Mouse (Mus musculus) forebrain, embryonic 15.5 days (tissue): ENCODE measurements around the gene P2ry14. TPM values are rescaled to one million over a fixed set of nuclear protein-coding genes. Genes with fewer than 3 reads are reported as not detected.

Experiments used
- ATAC-seq: fragments of 200-750 bp; cut with Nextera tagmentation; replicated peaks from 2 replicates; pipeline ENCODE4 v1.8.0; 2017; ENCODE audit warnings: mild to moderate bottlenecking, moderate TSS enrichment, moderate library complexity
- H3K27ac ChIP-seq: fragments of 300-500 bp; sonication (generic); replicated peaks from 2 replicates; pipeline ENCODE4 v1.5.1; 2015; ENCODE audit warnings: mild to moderate bottlenecking, inconsistent platforms
- H3K27me3 ChIP-seq: fragments of 300-500 bp; sonication (generic); 2 replicates; pipeline ENCODE4 v1.6.1; 2015; ENCODE audit warnings: inconsistent platforms
- H3K36me3 ChIP-seq: fragments of 300-500 bp; sonication (generic); 2 replicates; pipeline ENCODE4 v1.6.1; 2015; ENCODE audit warnings: mild to moderate bottlenecking, inconsistent platforms
- H3K4me1 ChIP-seq: fragments of 300-500 bp; sonication (generic); 2 replicates; pipeline ENCODE4 v1.6.1; 2015; ENCODE audit warnings: inconsistent platforms
- H3K4me2 ChIP-seq: fragments of 300-500 bp; sonication (generic); replicated peaks from 2 replicates; pipeline ENCODE4 v1.6.1; 2015; ENCODE audit warnings: mild to moderate bottlenecking, inconsistent platforms
- H3K4me3 ChIP-seq: fragments of 300-500 bp; sonication (generic); 2 replicates; pipeline ENCODE4 v1.5.1; 2015; ENCODE audit warnings: mild to moderate bottlenecking, inconsistent platforms
- H3K9ac ChIP-seq: fragments of 300-500 bp; sonication (generic); replicated peaks from 2 replicates; pipeline ENCODE4 v1.6.1; 2015; ENCODE audit warnings: mild to moderate bottlenecking, inconsistent platforms
- H3K9me3 ChIP-seq: fragments of 300-500 bp; sonication (generic); 2 replicates; pipeline ENCODE4 v1.6.1; 2016; ENCODE audit warnings: inconsistent platforms
- WGBS: fragments of 180-500 bp; shearing (Covaris S2); methylation state at CpG from one replicate; pipeline ENCODE4 v1.1.7; 2015; ENCODE audit warnings: mixed read lengths; 5-methylcytosine and 5-hydroxymethylcytosine counted together
- polyA plus RNA-seq: library from polyadenylated mRNA; unstranded; fragments of >200 nt; fragmentation: Nextera tagmentation; extraction: Ambion mirVana; gene quantifications from 2 replicates; pipeline ENCODE4 v1.2.1, GENCODE M21; 2015

The P2ry14 gene
- 3.0 and 3.5 TPM in 2 replicates for polyA plus RNA-seq

GRCm38 (mm10) chr3:59153424-59153823, at the start of gene P2ry14:
Gene P2ry14, minus strand, starts transcription at chr3:59153618.
- no peak for ATAC-seq
- H3K4me2 ChIP-seq: no peak within 1 kb of the TSS
- no peak within 1 kb of the TSS for H3K4me3 ChIP-seq
- H3K9me3 ChIP-seq: no peaks in the 10 kb centered on the region
- no peaks in the 10 kb centered on the region for H3K4me1 ChIP-seq
- no peaks in the 10 kb centered on the region for H3K36me3 ChIP-seq
- H3K27ac ChIP-seq: no peak within 1 kb of the TSS
- no peak within 1 kb of the TSS for H3K9ac ChIP-seq
- WGBS: 88% methylated on average over 5 of the region's 5 CpGs
- H3K27me3 ChIP-seq: no peaks in the 10 kb centered on the region

- Histone ChIP-seq H3K4me2 (no peak overlapping the region), H3K4me1 (no peaks in the 10 kb centered on the region), H3K9me3 (no peaks in the 10 kb centered on the region), H3K27ac (no peak overlapping the region), H3K36me3 (no peaks in the 10 kb centered on the region), H3K27me3 (no peaks in the 10 kb centered on the region), H3K4me3 (no peak overlapping the region), H3K9ac (no peak overlapping the region)
- WGBS: 81% methylated on average over 4 of the region's 4 CpGs
- ATAC-seq: no peak
Measured at GRCm38 (mm10) chr3:59197329-59197948, 44.0 kb upstream of the P2ry14 start.

DNA sequence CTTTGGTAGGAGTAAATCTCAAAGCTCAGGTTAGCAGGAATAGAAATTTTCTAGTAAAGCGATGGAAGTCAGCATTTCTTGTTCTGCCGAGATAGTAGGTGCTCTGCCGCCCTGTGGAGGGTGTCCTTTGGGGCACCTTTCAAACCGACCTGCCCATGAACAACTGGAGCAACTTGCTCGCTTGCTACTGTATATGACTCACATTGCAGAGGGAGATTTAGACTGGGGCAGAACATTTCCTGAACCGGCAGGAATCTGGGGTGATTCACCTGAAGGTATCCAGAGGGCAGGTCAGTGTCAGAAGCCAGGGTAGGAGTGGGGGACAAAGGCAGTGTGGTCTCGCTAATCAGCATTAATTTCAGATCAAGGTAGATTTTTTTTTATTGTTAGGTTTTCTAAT, 41.5 kb upstream of the P2ry14 start, which contains the start of gene Gpr87:
Gene Gpr87, minus strand, starts transcription at position 167 of the 400 bp plus-strand sequence.
- no peaks in the 10 kb centered on the region for H3K9me3 ChIP-seq
- no peak within 1 kb of the TSS for H3K4me2 ChIP-seq
- no peak for ATAC-seq
- 90% methylated on average over 7 of the region's 7 CpGs for WGBS
- H3K9ac ChIP-seq: no peak within 1 kb of the TSS
- no peaks in the 10 kb centered on the region for H3K4me1 ChIP-seq
- no peaks in the 10 kb centered on the region for H3K36me3 ChIP-seq
- H3K4me3 ChIP-seq: no peak within 1 kb of the TSS
- H3K27ac ChIP-seq: no peak within 1 kb of the TSS
- H3K27me3 ChIP-seq: no peaks in the 10 kb centered on the region

DNA sequence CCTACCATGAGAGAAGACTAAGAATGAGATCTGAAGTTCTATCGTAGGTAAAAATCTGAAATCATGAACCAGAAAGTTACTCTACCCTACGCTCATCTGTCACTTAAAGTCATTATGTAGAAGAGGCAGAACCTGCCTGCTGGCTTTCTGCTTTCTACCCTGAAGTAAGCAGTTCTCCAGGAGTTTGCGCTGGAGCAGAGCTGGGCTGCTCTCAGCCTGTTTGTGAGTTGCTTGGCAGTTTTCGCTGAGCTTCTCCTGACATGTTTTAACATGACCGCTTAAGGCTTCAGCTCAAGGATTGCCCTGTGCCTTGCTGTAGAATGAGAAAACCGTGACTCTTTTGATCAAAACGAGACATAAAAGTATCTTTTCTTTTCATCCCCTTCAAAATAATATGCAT, 40.7 kb upstream of the P2ry14 start:
- Histone ChIP-seq H3K4me1 (no peaks in the 10 kb centered on the region), H3K4me3 (no peak overlapping the region), H3K9ac (no peak overlapping the region), H3K36me3 (no peaks in the 10 kb centered on the region), H3K9me3 (no peaks in the 10 kb centered on the region), H3K27ac (no peak overlapping the region), H3K27me3 (no peaks in the 10 kb centered on the region), H3K4me2 (no peak overlapping the region)
- no peak for ATAC-seq
- WGBS: 91% methylated on average over 7 of the region's 7 CpGs

DNA sequence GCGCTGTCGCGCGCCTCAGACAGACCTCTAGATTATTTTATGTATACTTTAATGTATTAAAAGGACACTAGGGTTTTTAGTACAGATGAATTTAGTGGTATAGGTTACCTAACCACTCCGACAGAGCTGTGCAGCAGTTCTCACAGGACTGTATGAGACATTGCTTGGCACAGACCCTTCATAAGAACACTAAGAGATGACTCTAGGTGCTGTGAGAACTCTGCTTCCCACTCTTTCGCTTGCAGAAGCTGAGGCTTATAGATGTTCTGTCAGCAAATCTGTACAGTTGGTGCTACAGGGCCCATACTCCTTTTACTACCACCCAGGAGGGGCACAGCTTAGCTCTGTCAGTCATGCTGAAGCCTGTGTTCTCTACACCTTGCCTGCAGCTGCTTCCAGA, 38.3 kb upstream of the P2ry14 start:
- H3K9ac ChIP-seq: no peak overlapping the region
- no peaks in the 10 kb centered on the region for H3K4me1 ChIP-seq
- no peaks in the 10 kb centered on the region for H3K9me3 ChIP-seq
- H3K4me2 ChIP-seq: no peak overlapping the region
- no peak overlapping the region for H3K4me3 ChIP-seq
- H3K36me3 ChIP-seq: no peaks in the 10 kb centered on the region
- WGBS: 94% methylated on average over 6 of the region's 6 CpGs
- no peaks in the 10 kb centered on the region for H3K27me3 ChIP-seq
- no peak for ATAC-seq
- no peak overlapping the region for H3K27ac ChIP-seq

DNA sequence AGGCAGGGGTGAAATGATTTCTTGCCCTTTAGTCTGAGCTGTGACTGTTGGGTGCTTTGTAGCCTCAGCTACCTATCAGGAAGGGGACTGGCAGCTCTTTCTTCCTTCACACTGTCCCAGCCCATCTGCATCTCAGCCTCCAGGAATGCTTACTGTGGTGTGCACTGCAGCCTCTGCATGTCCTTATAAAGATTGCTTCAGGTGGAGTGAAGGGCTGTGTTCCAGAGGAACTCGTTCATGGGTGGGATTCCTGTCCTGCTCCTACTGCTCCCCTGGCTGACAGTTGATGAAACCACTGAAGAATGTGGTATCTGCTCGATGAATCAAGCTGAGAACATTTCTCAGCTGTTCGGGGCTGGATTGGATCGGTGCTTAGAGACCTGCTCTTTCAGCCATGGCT, 33.9 kb upstream of the P2ry14 start:
- Histone ChIP-seq H3K27me3 (no peaks in the 10 kb centered on the region), H3K4me3 (no peak overlapping the region), H3K27ac (no peak overlapping the region), H3K4me1 (no peaks in the 10 kb centered on the region), H3K4me2 (no peak overlapping the region), H3K9me3 (no peaks in the 10 kb centered on the region), H3K36me3 (no peaks in the 10 kb centered on the region), H3K9ac (no peak overlapping the region)
- 89% methylated on average over 4 of the region's 4 CpGs for WGBS
- no peak for ATAC-seq

GRCm38 (mm10) chr3:59185662-59186061, 32.2 kb upstream of the P2ry14 start:
- no peaks in the 10 kb centered on the region for H3K4me1 ChIP-seq
- no peak for ATAC-seq
- H3K36me3 ChIP-seq: no peaks in the 10 kb centered on the region
- H3K9me3 ChIP-seq: no peaks in the 10 kb centered on the region
- H3K27me3 ChIP-seq: no peaks in the 10 kb centered on the region
- H3K9ac ChIP-seq: no peak overlapping the region
- no peak overlapping the region for H3K27ac ChIP-seq
- H3K4me2 ChIP-seq: no peak overlapping the region
- no peak overlapping the region for H3K4me3 ChIP-seq
- 88% methylated on average over 4 of the region's 4 CpGs for WGBS

- H3K4me3 ChIP-seq: no peak overlapping the region
- no peaks in the 10 kb centered on the region for H3K4me1 ChIP-seq
- no peak overlapping the region for H3K27ac ChIP-seq
- no peak overlapping the region for H3K9ac ChIP-seq
- H3K27me3 ChIP-seq: no peaks in the 10 kb centered on the region
- no peak for ATAC-seq
- H3K36me3 ChIP-seq: no peaks in the 10 kb centered on the region
- H3K9me3 ChIP-seq: no peaks in the 10 kb centered on the region
- no peak overlapping the region for H3K4me2 ChIP-seq
Measured at GRCm38 (mm10) chr3:59182129-59182528, 28.7 kb upstream of the P2ry14 start.

DNA sequence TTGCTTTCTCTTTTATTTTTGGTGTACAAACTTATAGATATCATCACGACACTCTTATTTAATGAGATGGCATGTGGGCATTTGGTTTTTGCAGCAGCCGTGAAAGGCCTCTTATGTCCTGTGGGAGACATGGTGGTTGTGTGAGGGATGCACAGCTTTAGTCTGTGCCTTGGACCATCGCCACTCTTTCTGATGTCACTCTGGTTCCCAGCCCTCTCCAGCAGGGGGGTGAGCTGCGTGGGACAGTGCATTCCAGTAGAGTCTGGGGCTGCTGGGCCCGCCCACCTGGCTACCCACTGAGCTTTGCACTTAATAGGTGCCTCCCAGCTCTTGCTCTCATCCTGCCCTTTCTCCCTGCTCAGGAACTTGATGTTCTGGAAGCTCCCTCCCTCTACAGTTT, 27.7 kb upstream of the P2ry14 start:
- H3K9ac ChIP-seq: no peak overlapping the region
- H3K4me1 ChIP-seq: no peaks in the 10 kb centered on the region
- H3K9me3 ChIP-seq: no peaks in the 10 kb centered on the region
- H3K36me3 ChIP-seq: no peaks in the 10 kb centered on the region
- no peak overlapping the region for H3K4me3 ChIP-seq
- no peaks in the 10 kb centered on the region for H3K27me3 ChIP-seq
- no peak overlapping the region for H3K4me2 ChIP-seq
- no peak overlapping the region for H3K27ac ChIP-seq
- ATAC-seq: no peak; the same call in 1 of the 2 replicates
- 55% methylated on average over 5 of the region's 5 CpGs for WGBS

DNA sequence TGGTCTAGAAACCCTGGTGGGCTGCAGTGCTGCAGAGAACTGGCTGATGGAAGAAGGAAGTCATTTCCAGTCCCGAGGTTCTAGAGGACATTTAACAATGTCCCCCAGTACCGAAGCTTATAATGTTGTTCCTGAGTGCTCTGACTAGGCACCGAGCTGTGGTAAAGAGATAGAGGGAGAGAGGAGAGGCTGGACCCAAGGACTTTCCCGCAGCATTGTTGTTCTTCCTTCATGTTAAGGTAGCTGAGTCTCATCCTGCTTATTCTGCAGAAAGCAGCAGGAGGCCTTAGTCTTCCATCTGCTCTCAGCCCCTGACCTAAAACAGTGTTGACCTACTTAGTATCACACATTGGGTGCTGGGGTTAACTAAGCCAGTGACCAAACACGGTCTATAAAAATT, 23.5 kb upstream of the P2ry14 start:
- ATAC-seq: no peak
- Histone ChIP-seq H3K4me1 (no peaks in the 10 kb centered on the region), H3K4me3 (no peak overlapping the region), H3K27ac (no peak overlapping the region), H3K4me2 (no peak overlapping the region), H3K9ac (no peak overlapping the region), H3K36me3 (no peaks in the 10 kb centered on the region), H3K27me3 (no peaks in the 10 kb centered on the region), H3K9me3 (no peaks in the 10 kb centered on the region)
- whole genome bisulfite sequencing: 66% methylated on average over 5 of the region's 5 CpGs

GRCm38 (mm10) chr3:59175234-59175633, 21.8 kb upstream of the P2ry14 start:
- H3K9me3 ChIP-seq: no peaks in the 10 kb centered on the region
- no peak overlapping the region for H3K4me2 ChIP-seq
- ATAC-seq: peak; percentile 87
- no peak overlapping the region for H3K27ac ChIP-seq
- WGBS: 42% methylated on average over 5 of the region's 5 CpGs
- no peaks in the 10 kb centered on the region for H3K36me3 ChIP-seq
- H3K4me1 ChIP-seq: no peaks in the 10 kb centered on the region
- no peaks in the 10 kb centered on the region for H3K27me3 ChIP-seq
- H3K4me3 ChIP-seq: no peak overlapping the region
- no peak overlapping the region for H3K9ac ChIP-seq

DNA sequence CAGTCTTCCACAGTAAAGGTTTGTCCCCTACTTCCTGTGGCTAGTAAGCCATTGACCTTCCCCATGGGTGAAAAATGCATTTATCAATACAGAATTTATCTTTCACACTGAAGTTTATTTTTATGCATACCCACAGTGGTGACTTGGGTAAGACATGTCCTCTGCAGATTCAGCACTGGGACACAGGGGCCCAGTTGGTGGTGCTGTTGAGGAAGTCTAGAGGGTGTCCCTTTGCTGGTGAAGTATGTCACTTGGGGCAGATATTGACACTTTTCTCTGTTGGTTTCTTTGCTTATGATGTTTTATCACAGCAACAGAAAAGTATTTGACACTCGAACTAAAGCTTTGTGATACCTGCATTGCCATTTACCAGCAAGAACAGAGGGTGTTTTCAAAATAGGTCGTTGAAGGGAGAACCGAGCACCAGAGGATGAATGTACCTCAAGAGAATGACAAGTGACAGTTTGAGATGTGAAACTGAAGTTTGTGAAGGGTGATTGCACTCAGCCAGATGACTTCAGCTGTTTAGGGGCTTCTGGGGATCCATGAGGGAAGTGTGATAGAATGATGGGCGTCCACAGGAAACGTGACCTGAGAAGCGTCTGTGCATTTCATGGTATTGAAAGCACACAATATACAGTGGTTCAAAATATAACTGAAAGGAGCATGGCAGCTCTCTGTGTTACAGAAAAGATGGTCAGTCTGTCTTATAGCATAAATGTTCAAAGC, 21.2 kb upstream of the P2ry14 start:
- Histone ChIP-seq H3K9ac (no peak overlapping the region), H3K9me3 (no peaks in the 10 kb centered on the region), H3K4me2 (no peak overlapping the region), H3K27ac (no peak overlapping the region), H3K27me3 (no peaks in the 10 kb centered on the region), H3K4me1 (no peaks in the 10 kb centered on the region), H3K4me3 (no peak overlapping the region), H3K36me3 (no peaks in the 10 kb centered on the region)
- 82% methylated on average over 6 of the region's 6 CpGs for WGBS
- no peak for ATAC-seq
